Mouse (Mus musculus): ENCODE data around the gene Ccno. TPM values are rescaled to one million over a fixed set of nuclear protein-coding genes. Genes with fewer than 3 reads are reported as not detected.

Gene Ccno
- total RNA-seq (2021), result 1 to 10 TPM in 1 of 2 experiments, under 1 TPM in 1; 0.97 to 1.5 TPM

DNA sequence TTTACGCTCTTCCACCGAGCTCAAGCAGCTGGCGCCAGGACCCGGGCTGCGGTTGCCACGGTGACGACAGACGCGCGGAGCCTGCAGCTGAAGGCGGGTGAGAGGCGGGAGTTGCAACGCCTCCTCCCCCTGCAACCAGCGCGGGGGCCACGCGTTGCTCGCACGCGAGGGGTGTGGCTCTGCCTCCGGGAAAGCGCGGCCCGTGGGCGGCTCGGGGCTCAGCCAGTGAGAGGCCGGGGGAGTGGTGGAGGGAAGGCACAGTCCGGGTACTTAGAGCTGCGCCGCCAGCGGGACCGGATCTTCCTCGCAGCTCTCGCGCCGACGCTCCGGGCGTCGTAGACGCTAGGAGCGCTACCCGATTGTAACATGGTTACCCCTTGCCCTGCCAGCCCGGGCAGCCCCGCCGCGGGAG, at the start of gene Ccno:
Ccno (plus strand) TSS at position 271 of the 412 bp plus-strand sequence.
- peak; percentile 93 to 97 for DNase-seq (ENCODE audit: extremely low spot score in 1 of 2, low spot score in 2 of 2)
- intact Hi-C loops (cut with DNase I), result loop anchor here (5.0 kb wide), 1 partner anchor 45 kb away; no protein-coding TSS in a partner anchor

DNA sequence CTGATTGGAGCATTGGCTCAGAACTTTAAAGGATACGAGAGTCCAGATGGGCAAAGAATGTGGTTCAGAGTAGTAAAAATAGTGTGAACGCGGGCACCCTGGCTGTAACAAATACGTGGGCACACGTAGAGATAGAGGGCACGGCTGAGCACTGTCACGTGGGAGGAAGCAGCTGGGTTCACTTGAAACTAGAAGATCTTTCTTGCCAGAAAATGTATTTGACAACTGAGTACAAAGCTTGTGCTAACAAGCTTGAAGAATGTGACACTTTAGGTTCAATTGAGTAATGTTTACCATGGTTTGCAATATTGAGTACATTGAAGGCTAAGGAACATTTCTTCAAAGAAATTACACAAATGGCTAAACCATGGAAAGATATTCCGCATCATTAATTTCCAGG, 49.5 kb upstream of the Ccno start:
- no peak for DNase-seq (ENCODE audit: extremely low spot score in 1 of 2, low spot score in 2 of 2)
- intact Hi-C loops (cut with DNase I), result no loop called here

DNA sequence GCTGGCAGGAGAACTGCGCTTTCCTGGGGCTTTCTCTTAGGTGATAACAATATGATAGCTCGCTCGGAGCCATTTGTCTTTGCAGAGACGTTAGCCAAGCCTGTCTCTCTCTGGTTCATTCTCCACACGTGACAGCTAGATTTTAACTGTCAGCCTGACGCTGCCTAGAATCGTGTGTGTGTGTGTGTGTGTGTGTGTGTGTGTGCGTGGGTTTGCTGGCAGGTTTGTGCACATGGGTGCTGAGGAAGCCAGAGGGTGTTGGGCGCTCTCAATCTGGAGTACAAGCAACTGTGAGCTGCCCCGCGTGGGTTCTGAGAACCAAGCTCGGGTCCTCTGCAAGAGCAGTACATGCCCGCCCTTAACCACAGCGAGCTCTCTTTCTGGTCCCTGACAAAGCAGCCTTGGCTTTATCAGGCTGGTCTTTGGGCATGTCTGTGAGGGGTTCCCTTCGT, 45.7 kb upstream of the Ccno start:
- no peak for DNase-seq (ENCODE audit: extremely low spot score in 1 of 2, low spot score in 2 of 2)
- intact Hi-C loops (cut with DNase I), result no loop called here

DNA sequence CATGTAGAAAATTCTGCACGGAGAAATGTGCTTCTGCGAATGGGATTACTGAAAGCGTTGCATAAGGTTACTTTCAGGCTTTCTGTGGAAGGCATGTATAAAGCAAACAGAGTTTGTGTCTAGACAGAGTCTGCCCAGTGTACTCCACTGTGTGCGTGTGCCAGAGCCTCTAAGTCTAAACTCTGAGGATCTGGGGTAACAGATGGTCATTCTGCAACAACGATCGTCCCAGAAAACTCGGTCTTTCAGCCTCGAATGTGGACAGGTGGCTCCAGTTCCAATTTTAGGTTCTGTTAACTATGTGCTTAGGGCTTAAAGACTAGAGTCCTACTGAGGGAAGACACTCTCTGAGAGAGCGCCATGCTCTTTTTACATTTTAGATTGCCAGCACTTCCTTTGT, 42.3 kb upstream of the Ccno start:
- DNase-seq (ENCODE audit: extremely low spot score in 1 of 2, low spot score in 2 of 2), result no peak
- intact Hi-C loops (cut with DNase I), result no loop called here

DNA sequence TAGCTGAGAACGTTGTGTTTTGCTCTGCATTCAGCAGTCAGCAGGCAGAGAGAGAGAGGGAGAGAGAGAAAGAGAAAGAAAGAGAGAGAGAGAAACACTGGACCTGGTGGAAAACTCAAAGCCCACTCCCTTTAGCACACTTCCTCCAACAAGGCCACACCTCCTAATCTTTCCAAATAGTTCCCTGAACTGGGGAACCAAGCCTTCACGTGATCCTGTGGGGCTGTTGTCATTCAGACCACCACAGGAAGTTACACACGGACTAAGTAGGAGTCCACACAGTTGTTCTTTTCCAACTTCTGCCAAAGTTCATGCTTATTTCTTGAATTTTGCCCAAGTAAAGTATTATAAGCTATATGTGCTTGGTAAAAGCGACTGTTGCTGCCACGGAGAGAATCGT, 41.7 kb upstream of the Ccno start:
- intact Hi-C loops (cut with DNase I), result no loop called here
- DNase-seq (ENCODE audit: extremely low spot score in 1 of 2, low spot score in 2 of 2), result no peak

DNA sequence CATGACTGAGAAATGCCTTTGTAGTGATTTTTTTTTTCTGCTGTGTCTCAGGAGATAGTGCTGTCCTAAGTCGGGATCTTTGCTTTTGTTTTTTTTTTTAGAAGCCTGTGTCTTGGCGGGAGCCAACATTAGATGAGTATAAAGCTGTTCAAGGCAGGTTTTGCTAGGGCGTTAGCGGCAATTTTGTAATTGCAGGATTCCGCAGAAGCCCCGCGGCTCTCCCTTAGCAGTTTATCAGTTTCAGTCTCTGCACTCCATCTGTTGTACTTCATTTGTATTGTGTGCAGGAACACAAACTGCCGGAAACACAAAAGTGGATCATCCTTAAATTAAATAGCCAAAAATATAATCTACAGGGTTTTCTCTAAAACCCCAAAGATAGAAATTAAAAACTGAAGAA, 33.5 kb upstream of the Ccno start:
- peak in 1 of 2 experiments; percentile 23 for DNase-seq (ENCODE audit: extremely low spot score in 1 of 2, low spot score in 2 of 2)
- intact Hi-C loops (cut with DNase I), result no loop called here

DNA sequence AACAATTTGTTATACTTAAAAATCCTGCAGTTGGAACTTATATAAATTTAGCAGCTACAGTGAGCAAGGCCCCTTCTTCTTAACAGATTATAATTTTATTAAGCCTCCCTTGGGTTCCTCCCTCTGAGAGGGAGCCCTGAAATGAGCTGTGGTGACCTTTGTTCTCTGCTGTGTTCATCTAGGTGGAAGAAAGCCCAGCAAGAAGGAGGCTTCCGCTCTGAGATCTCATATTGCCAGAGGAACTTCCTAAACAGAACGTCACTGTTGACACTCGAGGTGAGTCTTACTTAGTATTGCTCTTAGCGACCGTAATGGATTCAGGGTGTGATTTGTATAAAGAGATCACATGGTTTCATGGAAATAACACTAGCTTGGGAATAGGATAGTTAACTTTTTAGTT, 24.5 kb upstream of the Ccno start:
- DNase-seq (ENCODE audit: extremely low spot score in 1 of 2, low spot score in 2 of 2), result no peak
- intact Hi-C loops (cut with DNase I), result loop anchor here (10.0 kb wide), 1 partner anchor 68 kb away; no protein-coding TSS in a partner anchor

DNA sequence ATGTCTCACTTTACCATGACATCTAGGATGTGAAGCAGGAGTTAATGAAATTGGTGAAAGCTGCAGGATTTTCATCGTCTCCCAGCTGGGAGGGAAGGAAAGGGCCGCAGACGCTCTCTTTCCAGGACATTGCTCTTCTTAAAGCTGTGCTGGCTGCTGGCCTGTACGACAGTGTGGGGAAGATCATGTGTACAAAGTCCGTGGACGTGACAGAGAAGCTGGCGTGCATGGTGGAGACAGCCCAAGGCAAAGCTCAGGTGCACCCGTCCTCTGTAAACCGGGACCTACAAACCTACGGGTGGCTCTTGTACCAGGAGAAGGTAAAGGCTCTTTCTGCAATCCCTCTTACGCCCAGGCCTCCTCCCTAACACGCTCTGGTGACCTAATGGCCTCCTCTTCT, 23.2 kb upstream of the Ccno start:
- intact Hi-C loops (cut with DNase I), result loop anchor here (10.0 kb wide), 1 partner anchor 70 kb away; no protein-coding TSS in a partner anchor
- no peak for DNase-seq (ENCODE audit: extremely low spot score in 1 of 2, low spot score in 2 of 2)

DNA sequence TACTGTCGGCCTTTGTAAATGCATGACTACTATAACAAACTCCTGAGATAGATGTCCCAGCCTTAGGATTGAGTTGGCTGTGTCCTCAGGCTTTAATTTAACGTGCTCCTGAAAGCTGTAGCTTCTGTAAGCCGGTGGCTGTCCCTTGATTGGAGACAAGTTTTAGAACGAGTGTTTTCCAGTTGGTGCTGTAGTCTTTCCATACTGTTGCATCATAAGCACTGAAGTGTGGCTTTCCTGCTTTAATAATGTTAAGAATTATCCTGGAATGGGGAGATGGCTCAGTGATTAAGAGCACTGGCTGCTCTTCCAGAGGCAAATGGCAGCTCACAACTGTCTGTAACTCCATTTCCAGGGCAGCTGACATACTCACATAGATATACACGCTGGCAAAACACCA, 20.3 kb upstream of the Ccno start:
- intact Hi-C loops (cut with DNase I), result loop anchor here (10.0 kb wide), 1 partner anchor 72 kb away; no protein-coding TSS in a partner anchor

DNA sequence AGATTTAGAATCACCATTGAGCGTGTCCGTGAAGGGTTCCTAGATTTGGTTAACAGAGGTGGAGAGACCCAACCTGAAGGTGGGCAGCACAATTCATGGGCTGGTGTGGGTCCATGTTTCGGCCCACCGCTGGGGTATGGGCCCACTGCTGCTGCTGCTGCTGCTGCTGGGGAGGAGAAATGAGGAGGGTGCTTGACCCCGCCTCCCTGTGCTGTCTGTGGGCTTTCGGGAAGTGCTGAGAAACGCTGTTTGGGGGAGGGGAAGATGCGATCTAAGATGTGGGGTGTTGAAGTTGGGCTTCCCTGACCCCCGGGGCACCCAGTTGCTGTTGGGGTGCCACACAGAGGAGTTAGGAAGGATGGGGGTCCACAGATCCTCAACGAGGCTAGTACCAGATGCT, 10.9 kb upstream of the Ccno start:
- DNase-seq (ENCODE audit: extremely low spot score in 1 of 2, low spot score in 2 of 2), result peak in 1 of 2 experiments; percentile 32
- intact Hi-C loops (cut with DNase I), result no loop called here

More for the DNA sequence above, 20.3 kb upstream of the Ccno start:
- no peak for DNase-seq (ENCODE audit: extremely low spot score in 1 of 2, low spot score in 2 of 2)

DNA sequence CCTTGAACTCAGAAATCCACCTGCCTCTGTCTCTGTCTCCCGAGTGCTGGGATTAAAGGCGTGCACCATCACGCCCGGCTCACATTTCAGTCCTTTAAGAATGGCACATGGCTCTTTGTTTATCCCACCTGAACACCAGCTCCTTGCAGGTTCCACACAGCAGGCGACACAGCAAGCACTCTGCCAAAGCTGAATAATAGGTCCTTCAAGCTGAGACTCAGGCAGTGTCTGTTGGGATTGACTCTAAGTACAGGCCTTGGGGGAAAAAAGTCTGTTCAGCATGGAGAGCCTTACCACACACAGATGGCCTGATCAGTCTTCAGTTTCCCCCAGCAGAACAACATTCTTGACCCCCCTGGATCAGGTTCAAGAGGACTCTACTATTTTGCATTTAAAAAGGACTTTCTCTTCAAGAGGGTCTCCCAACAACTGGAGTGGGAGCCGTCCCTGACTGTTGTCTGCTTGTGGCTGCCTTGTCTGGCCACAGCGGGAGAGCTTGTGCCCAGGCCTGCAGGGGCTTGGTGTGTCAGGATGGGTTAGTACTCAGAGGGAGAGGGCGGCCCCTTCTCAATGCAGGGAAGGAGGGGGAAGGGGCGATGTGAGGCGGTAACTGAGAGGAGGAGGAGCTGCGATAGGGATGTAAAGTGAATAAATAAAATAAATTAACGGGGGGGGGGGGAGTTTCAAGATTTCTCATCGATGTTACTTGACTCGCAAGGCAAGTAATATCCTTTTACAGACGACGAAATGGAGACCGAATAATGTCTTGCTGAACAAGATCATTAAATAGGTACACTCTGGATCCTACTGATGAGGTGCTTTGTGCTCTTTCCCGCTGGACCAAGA, 1.8 kb upstream of the Ccno start:
- intact Hi-C loops (cut with DNase I), result loop anchor here (5.0 kb wide), 1 partner anchor 46 kb away; no protein-coding TSS in a partner anchor
- no peak for DNase-seq (ENCODE audit: extremely low spot score in 1 of 2, low spot score in 2 of 2)

DNA sequence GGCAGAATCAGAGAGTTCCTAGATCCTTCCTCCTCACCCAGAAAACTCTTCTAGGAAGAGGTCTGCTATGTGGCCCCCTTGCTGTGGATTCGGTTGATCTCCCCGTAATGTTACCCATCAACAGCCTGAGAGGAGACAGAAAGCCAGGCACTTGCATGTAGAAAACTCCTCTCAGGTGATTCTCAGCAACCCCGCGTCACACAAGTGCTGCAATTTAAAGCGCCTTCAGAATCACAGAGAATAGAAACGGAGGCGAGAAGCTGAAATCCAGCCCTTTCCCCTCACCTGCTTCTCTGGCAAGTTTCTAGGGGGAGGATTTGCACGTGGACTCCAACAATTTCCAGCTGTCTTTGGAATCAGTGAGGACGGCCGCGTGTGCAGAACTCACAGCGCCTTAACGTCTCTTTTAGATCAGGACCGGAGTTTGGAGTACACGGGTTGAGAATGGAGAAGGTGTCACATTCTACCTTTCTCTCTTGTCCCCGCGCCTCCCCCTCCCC, 1.1 kb upstream of the Ccno start:
- intact Hi-C loops (cut with DNase I), result loop anchor here (5.0 kb wide), 1 partner anchor 46 kb away; no protein-coding TSS in a partner anchor
- no peak for DNase-seq (ENCODE audit: extremely low spot score in 1 of 2, low spot score in 2 of 2)

DNA sequence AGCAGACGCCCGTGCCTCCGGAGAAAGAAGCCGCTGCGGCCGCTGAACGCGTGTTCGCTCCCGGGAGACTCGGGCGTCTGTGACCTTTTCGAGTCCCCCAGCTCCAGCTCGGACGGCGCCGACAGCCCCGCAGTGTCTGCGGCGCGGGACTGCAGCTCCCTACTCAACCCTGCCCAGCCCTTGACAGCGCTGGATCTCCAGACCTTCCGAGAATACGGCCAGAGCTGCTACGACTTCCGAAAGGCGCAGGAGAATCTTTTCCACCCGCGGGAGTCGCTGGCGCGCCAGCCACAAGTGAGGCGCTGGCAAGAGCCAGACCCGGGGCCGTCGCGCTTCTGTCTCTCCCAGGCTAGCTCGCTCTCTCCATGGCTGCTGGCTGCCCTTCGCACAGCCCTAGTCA, 389 bp downstream of the Ccno start:
- intact Hi-C loops (cut with DNase I), result loop anchor here (5.0 kb wide), 1 partner anchor 44 kb away; no protein-coding TSS in a partner anchor
- no peak for DNase-seq (ENCODE audit: extremely low spot score in 1 of 2, low spot score in 2 of 2)

DNA sequence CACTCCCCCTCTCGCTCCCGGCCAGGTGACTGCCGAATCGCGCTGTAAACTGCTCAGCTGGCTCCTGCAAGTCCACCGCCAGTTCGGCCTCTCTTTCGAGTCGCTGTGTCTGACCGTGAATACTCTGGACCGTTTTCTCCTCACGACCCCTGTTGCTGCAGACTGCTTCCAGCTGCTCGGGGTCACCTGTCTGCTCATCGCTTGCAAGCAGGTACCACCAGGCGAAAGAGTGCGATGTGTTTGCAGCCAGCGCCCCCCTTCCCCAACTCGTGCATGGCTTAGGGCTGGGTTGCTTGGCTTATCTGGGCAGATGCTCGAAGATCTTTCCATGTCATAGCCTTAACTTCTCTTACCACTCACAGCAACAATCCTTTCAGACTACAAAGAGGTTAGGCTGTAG, 1.3 kb downstream of the Ccno start:
- no peak for DNase-seq (ENCODE audit: extremely low spot score in 1 of 2, low spot score in 2 of 2)

DNA sequence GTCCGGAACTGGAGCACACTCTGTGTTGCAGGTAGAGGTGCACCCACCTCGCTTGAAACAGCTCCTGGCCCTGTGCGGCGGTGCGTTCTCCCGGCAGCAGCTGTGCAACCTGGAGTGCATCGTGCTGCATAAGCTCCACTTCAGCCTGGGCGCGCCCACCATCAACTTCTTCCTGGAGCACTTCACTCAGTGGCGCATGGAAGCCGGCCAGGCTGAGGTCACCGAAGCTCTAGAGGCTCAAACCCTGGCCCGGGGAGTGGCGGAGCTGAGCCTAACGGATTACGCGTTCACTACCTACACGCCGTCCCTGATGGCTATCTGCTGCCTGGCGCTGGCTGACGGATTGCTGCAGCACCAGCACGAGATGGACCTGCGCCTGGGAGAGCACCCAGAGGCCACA, 1.9 kb downstream of the Ccno start:
- intact Hi-C loops (cut with DNase I), result loop anchor here (5.0 kb wide), 1 partner anchor 43 kb away; no protein-coding TSS in a partner anchor
- DNase-seq (ENCODE audit: extremely low spot score in 1 of 2, low spot score in 2 of 2), result peak in 1 of 2 experiments; percentile 43

More for the DNA sequence above, 1.3 kb downstream of the Ccno start:
- intact Hi-C loops (cut with DNase I), result loop anchor here (5.0 kb wide), 1 partner anchor 43 kb away; no protein-coding TSS in a partner anchor

DNA sequence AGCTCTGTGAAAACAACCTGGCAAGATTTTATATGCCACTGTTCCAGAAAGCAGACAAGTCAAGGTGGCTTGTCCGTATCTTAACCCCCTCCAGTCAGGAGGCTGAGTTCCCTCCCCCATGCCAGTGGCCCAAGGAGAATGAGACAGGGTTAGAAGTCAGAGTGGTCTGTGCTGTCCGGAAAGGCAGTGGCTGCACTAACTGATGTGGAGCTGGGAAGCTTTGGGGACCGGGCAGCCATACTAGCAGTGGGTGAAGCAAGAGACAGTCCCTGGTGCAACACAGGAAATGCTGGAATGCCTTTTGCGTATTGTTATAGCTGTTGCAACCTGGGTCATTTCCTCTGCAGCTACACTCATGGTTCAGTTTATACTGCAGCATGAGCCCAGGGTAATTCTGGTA, 2.7 kb downstream of the Ccno start:
- DNase-seq (ENCODE audit: extremely low spot score in 1 of 2, low spot score in 2 of 2), result no peak
- intact Hi-C loops (cut with DNase I), result no loop called here

DNA sequence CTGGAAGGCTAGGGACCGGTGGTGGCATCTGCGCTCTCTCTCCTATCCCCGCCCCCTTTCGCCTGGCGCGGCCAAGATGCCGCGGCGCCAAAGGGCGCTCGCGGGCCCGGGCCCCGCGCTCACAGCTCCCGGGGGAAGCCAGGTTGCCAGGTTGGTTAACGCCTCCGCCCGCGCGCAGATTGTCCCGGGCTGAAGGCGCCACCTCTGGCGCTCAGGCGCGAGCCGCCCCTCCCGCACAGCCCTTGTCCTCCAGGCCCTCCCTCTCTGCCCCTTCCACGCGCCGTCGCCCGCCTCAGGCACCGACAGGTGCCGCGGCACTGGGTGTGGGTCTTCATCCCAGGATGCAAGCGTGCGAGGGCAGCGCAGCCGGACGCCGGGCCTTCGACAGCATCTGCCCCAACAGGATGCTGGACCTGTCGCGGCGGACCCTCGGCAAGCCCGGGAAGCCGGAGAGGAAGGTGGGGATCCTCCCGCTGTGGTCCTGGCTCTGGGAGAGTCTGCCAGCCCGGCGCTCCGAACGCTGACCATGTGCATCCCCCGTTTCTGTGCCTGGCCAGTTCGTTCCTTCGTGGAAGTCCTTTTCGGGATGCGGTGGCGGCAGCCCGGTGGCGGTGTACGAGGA, 6.0 kb downstream of the Ccno start, which contains the start of gene Mcidas:
Mcidas (plus strand) TSS at position 315 of the 622 bp plus-strand sequence.
- intact Hi-C loops (cut with DNase I), result no loop called here
- DNase-seq (ENCODE audit: extremely low spot score in 1 of 2, low spot score in 2 of 2), result peak in 1 of 2 experiments; percentile 31

DNA sequence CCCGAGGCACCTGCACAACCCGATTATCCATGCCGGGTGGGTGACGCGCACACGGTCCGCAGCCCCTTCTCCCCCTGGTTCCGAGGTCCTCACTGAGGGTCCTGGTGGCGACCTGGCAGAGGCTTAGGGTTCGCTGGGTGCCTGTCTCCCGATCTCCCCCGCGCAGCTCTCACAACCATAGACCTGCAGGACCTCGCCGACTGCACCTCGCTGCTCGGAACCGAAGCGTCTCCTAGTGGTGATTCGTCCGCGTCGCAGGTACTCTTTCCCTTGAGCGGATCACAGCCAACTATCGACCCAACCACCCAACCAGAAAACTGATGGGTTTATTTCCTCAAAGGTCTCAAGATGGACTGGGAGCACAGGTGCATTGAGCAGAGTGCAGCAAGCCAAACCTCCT, 6.6 kb downstream of the Ccno start:
- intact Hi-C loops (cut with DNase I), result no loop called here
- DNase-seq (ENCODE audit: extremely low spot score in 1 of 2, low spot score in 2 of 2), result peak in 1 of 2 experiments; percentile 56

DNA sequence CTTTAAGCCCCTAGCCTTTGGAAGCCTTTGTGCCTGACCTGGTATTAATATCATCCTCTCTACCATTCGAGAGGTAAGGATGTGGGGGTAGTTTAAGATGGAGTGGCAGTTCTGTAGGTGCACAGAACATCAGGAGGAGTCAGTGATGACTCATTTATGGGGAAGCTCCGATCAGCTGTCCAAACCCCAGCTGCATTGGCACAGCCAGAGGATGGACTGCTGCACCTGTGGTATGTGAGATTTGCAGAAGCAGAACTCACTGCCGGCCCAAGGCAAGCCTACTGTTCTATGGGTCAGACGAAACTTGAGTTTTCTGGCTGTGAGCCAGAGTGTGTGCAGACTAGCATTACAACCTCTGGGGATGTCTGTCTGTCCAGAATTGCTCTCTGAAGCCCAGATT, 8.8 kb downstream of the Ccno start:
- no peak for DNase-seq (ENCODE audit: extremely low spot score in 1 of 2, low spot score in 2 of 2)

More for the DNA sequence above, 8.8 kb downstream of the Ccno start:
- intact Hi-C loops (cut with DNase I), result no loop called here

Data from left cerebral cortex, postnatal 10 days (tissue).